Mouse (Mus musculus): ENCODE measurements around the gene Enthd1.

- TF ChIP-seq CTCF (conservative IDR thresholded peaks at IDR 0.05; ENCODE audit: low read length): no peak
- TF ChIP-seq NANOG (IDR thresholded peaks at IDR 0.05; ENCODE audit: borderline replicate concordance, low read length): no peak
Observed at GRCm38 (mm10) chr15:80415132-80415531, 149.8 kb downstream of the Enthd1 start.
